Mouse (Mus musculus): ENCODE data around the gene Olfr780. TPM values are rescaled to one million over a fixed set of nuclear protein-coding genes. Genes with fewer than 3 reads are reported as not detected.
"Not testable (repeated sequence)": the region's sequence is repeated elsewhere in the genome, so short reads cannot be mapped to it uniquely, and the experiment has no call there.

Gene Olfr780
- polyA plus RNA-seq (2015; fragmentation: Nextera tagmentation; extraction: Ambion mirVana): not detected in 2 replicates

- Histone ChIP-seq H3K9ac (no peak within 1 kb of the TSS), H3K27ac (replicated peaks) (no peak within 1 kb of the TSS), H3K4me3 (no peak within 1 kb of the TSS), H3K36me3 (no peaks in the 10 kb centered on the region), H3K4me2 (no peak within 1 kb of the TSS), H3K27me3 (no peaks in the 10 kb centered on the region), H3K9me3 (no peaks in the 10 kb centered on the region), H3K4me1 (replicated peaks) (no peaks in the 10 kb centered on the region)
- 89% methylated on average over 3 of the region's 3 CpGs for WGBS
- ATAC-seq (ENCODE audit: low FRiP score, low read depth): no peak
Observed at GRCm38 (mm10) chr10:129317817-129318216, at the start of gene Olfr780. Olfr780 (plus strand) TSS chr10:129318117.

GRCm38 (mm10) chr10:129271081-129271535 lies 46.8 kb upstream of the Olfr780 start, which contains the start of gene Olfr777:
Olfr777 (minus strand) TSS chr10:129271485.
- H3K9ac ChIP-seq: no peak within 1 kb of the TSS
- no peak for ATAC-seq (ENCODE audit: low FRiP score, low read depth)
- H3K4me3 ChIP-seq: no peak within 1 kb of the TSS
- H3K4me1 ChIP-seq (replicated peaks): no peaks in the 10 kb centered on the region
- no peaks in the 10 kb centered on the region for H3K27me3 ChIP-seq
- H3K4me2 ChIP-seq: no peak within 1 kb of the TSS
- H3K9me3 ChIP-seq: no peaks in the 10 kb centered on the region
- H3K27ac ChIP-seq (replicated peaks): no peak within 1 kb of the TSS
- no peaks in the 10 kb centered on the region for H3K36me3 ChIP-seq
- WGBS: 98% methylated on average over 2 of the region's 2 CpGs

- not testable (repeated sequence) for H3K27me3 ChIP-seq; H3K36me3 ChIP-seq; H3K4me3 ChIP-seq; H3K9ac ChIP-seq; H3K9me3 ChIP-seq; H3K4me1 ChIP-seq (replicated peaks); H3K27ac ChIP-seq (replicated peaks); ATAC-seq (ENCODE audit: low FRiP score, low read depth); H3K4me2 ChIP-seq
- 75% methylated on average over 1 of the region's 1 CpGs for WGBS
Observed at GRCm38 (mm10) chr10:129312973-129313372, 4.9 kb upstream of the Olfr780 start.

- H3K27me3 ChIP-seq; H3K36me3 ChIP-seq; H3K4me3 ChIP-seq; H3K4me2 ChIP-seq; H3K4me1 ChIP-seq (replicated peaks); H3K9me3 ChIP-seq; ATAC-seq (ENCODE audit: low FRiP score, low read depth); H3K9ac ChIP-seq; H3K27ac ChIP-seq (replicated peaks): not testable (repeated sequence)
- 100% methylated on average over 1 of the region's 1 CpGs for WGBS
Observed at GRCm38 (mm10) chr10:129313521-129313920, 4.4 kb upstream of the Olfr780 start.

- Histone ChIP-seq H3K9ac (no peak within 1 kb of the TSS), H3K9me3 (no peaks in the 10 kb centered on the region), H3K27ac (replicated peaks) (no peak within 1 kb of the TSS), H3K27me3 (no peaks in the 10 kb centered on the region), H3K4me2 (no peak within 1 kb of the TSS), H3K4me1 (replicated peaks) (no peaks in the 10 kb centered on the region), H3K36me3 (no peaks in the 10 kb centered on the region), H3K4me3 (no peak within 1 kb of the TSS)
- ATAC-seq (ENCODE audit: low FRiP score, low read depth): no peak
Observed at GRCm38 (mm10) chr10:129328554-129328953, 10.6 kb downstream of the Olfr780 start, which contains the start of gene Olfr781. Olfr781 (plus strand) TSS chr10:129328854.

GRCm38 (mm10) chr10:129348550-129348949 lies 30.6 kb downstream of the Olfr780 start, which contains the start of gene Olfr782:
Olfr782 (plus strand) TSS chr10:129348850.
- no peak within 1 kb of the TSS for H3K27ac ChIP-seq (replicated peaks)
- no peak within 1 kb of the TSS for H3K4me2 ChIP-seq
- H3K9me3 ChIP-seq: no peaks in the 10 kb centered on the region
- H3K9ac ChIP-seq: no peak within 1 kb of the TSS
- ATAC-seq (ENCODE audit: low FRiP score, low read depth): no peak
- H3K36me3 ChIP-seq: no peaks in the 10 kb centered on the region
- 79% methylated on average over 3 of the region's 3 CpGs for WGBS
- no peaks in the 10 kb centered on the region for H3K27me3 ChIP-seq
- H3K4me1 ChIP-seq (replicated peaks): no peaks in the 10 kb centered on the region
- no peak within 1 kb of the TSS for H3K4me3 ChIP-seq

- WGBS: 78% methylated on average over 2 of the region's 2 CpGs
- H3K27ac ChIP-seq (replicated peaks); H3K9ac ChIP-seq; H3K4me1 ChIP-seq (replicated peaks); H3K36me3 ChIP-seq; H3K27me3 ChIP-seq; H3K4me3 ChIP-seq; ATAC-seq (ENCODE audit: low FRiP score, low read depth); H3K4me2 ChIP-seq; H3K9me3 ChIP-seq: not testable (repeated sequence)
Observed at GRCm38 (mm10) chr10:129352475-129352874, 34.6 kb downstream of the Olfr780 start.

GRCm38 (mm10) chr10:129356496-129356895 lies 38.6 kb downstream of the Olfr780 start:
- not testable (repeated sequence) for H3K4me3 ChIP-seq; H3K4me2 ChIP-seq; H3K27me3 ChIP-seq; H3K9me3 ChIP-seq; H3K4me1 ChIP-seq (replicated peaks); ATAC-seq (ENCODE audit: low FRiP score, low read depth); H3K27ac ChIP-seq (replicated peaks); H3K36me3 ChIP-seq; H3K9ac ChIP-seq
- WGBS: 85% methylated on average over 4 of the region's 4 CpGs

- H3K27ac ChIP-seq (replicated peaks): no peak overlapping the region
- no peak overlapping the region for H3K4me3 ChIP-seq
- no peak for ATAC-seq (ENCODE audit: low FRiP score, low read depth)
- H3K27me3 ChIP-seq: no peaks in the 10 kb centered on the region
- H3K9me3 ChIP-seq: 0 out of 2 replicates have a peak, but pooled peaks cover 3% of the 10 kb centered on the region
- H3K4me1 ChIP-seq (replicated peaks): no peaks in the 10 kb centered on the region
- H3K4me2 ChIP-seq: no peak overlapping the region
- no peak overlapping the region for H3K9ac ChIP-seq
- 83% methylated on average over 5 of the region's 5 CpGs for WGBS
- H3K36me3 ChIP-seq: no peaks in the 10 kb centered on the region
Observed at GRCm38 (mm10) chr10:129357307-129357706, 39.4 kb downstream of the Olfr780 start.

Other genes starting within 250 kb of the Olfr780 start
- not detected in 2 replicates for gene Olfr766-ps1, start 249.1 kb upstream of the Olfr780 start, polyA plus RNA-seq (2015; fragmentation: Nextera tagmentation; extraction: Ambion mirVana)
- gene Olfr767, start 235.2 kb upstream of the Olfr780 start, polyA plus RNA-seq (2015; fragmentation: Nextera tagmentation; extraction: Ambion mirVana): not detected in 2 replicates
- gene Olfr768, start 218.7 kb upstream of the Olfr780 start, polyA plus RNA-seq (2015; fragmentation: Nextera tagmentation; extraction: Ambion mirVana): not detected in 2 replicates
- not detected in 2 replicates for gene Olfr769, start 200.3 kb upstream of the Olfr780 start, polyA plus RNA-seq (2015; fragmentation: Nextera tagmentation; extraction: Ambion mirVana)
- not detected in 2 replicates for gene Olfr770, start 179.1 kb upstream of the Olfr780 start, polyA plus RNA-seq (2015; fragmentation: Nextera tagmentation; extraction: Ambion mirVana)
- gene Olfr771, start 153.4 kb upstream of the Olfr780 start, polyA plus RNA-seq (2015; fragmentation: Nextera tagmentation; extraction: Ambion mirVana): not detected in 2 replicates
- not detected in 2 replicates for gene Olfr772, start 140.2 kb upstream of the Olfr780 start, polyA plus RNA-seq (2015; fragmentation: Nextera tagmentation; extraction: Ambion mirVana)
- gene Olfr773, start 130.7 kb upstream of the Olfr780 start, polyA plus RNA-seq (2015; fragmentation: Nextera tagmentation; extraction: Ambion mirVana): not detected in 2 replicates
- gene Olfr774, start 81.9 kb upstream of the Olfr780 start, polyA plus RNA-seq (2015; fragmentation: Nextera tagmentation; extraction: Ambion mirVana): not detected in 2 replicates
- not detected in 2 replicates for gene Olfr775, start 69.7 kb upstream of the Olfr780 start, polyA plus RNA-seq (2015; fragmentation: Nextera tagmentation; extraction: Ambion mirVana)
- gene Olfr776, start 59.0 kb upstream of the Olfr780 start, polyA plus RNA-seq (2015; fragmentation: Nextera tagmentation; extraction: Ambion mirVana): not detected in 2 replicates
- not detected in 2 replicates for gene Olfr777, start 46.6 kb upstream of the Olfr780 start, polyA plus RNA-seq (2015; fragmentation: Nextera tagmentation; extraction: Ambion mirVana)
- not detected in 2 replicates for gene Olfr781, start 10.7 kb downstream of the Olfr780 start, polyA plus RNA-seq (2015; fragmentation: Nextera tagmentation; extraction: Ambion mirVana)
- gene Olfr782, start 30.7 kb downstream of the Olfr780 start, polyA plus RNA-seq (2015; fragmentation: Nextera tagmentation; extraction: Ambion mirVana): not detected in 2 replicates
- 0.13 and 0.16 TPM in 2 replicates for gene Olfr784, start 66.0 kb downstream of the Olfr780 start, polyA plus RNA-seq (2015; fragmentation: Nextera tagmentation; extraction: Ambion mirVana)
- gene Olfr785, start 87.3 kb downstream of the Olfr780 start, polyA plus RNA-seq (2015; fragmentation: Nextera tagmentation; extraction: Ambion mirVana): not detected in 2 replicates
- not detected in 2 replicates for gene Olfr786, start 109.2 kb downstream of the Olfr780 start, polyA plus RNA-seq (2015; fragmentation: Nextera tagmentation; extraction: Ambion mirVana)
- gene Olfr787, start 143.7 kb downstream of the Olfr780 start, polyA plus RNA-seq (2015; fragmentation: Nextera tagmentation; extraction: Ambion mirVana): not detected in 2 replicates
- gene Olfr788, start 152.9 kb downstream of the Olfr780 start, polyA plus RNA-seq (2015; fragmentation: Nextera tagmentation; extraction: Ambion mirVana): not detected in 2 replicates
- gene Olfr789, start 166.6 kb downstream of the Olfr780 start, polyA plus RNA-seq (2015; fragmentation: Nextera tagmentation; extraction: Ambion mirVana): not detected in 2 replicates
- gene Olfr790, start 180.4 kb downstream of the Olfr780 start, polyA plus RNA-seq (2015; fragmentation: Nextera tagmentation; extraction: Ambion mirVana): not detected in 2 replicates
- not detected in 2 replicates for gene Olfr791, start 203.7 kb downstream of the Olfr780 start, polyA plus RNA-seq (2015; fragmentation: Nextera tagmentation; extraction: Ambion mirVana)
- gene Olfr792, start 221.0 kb downstream of the Olfr780 start, polyA plus RNA-seq (2015; fragmentation: Nextera tagmentation; extraction: Ambion mirVana): not detected in 2 replicates
- gene Olfr794, start 249.5 kb downstream of the Olfr780 start, polyA plus RNA-seq (2015; fragmentation: Nextera tagmentation; extraction: Ambion mirVana): not detected in 2 replicates